Mouse (Mus musculus): ENCODE results near the gene Morc4. TPM values are rescaled to one million over a fixed set of nuclear protein-coding genes. Genes with fewer than 3 reads are reported as not detected.

Gene Morc4
- total and polyA plus RNA-seq, 2 experiments: 2.0 to 2.3 TPM

DNA sequence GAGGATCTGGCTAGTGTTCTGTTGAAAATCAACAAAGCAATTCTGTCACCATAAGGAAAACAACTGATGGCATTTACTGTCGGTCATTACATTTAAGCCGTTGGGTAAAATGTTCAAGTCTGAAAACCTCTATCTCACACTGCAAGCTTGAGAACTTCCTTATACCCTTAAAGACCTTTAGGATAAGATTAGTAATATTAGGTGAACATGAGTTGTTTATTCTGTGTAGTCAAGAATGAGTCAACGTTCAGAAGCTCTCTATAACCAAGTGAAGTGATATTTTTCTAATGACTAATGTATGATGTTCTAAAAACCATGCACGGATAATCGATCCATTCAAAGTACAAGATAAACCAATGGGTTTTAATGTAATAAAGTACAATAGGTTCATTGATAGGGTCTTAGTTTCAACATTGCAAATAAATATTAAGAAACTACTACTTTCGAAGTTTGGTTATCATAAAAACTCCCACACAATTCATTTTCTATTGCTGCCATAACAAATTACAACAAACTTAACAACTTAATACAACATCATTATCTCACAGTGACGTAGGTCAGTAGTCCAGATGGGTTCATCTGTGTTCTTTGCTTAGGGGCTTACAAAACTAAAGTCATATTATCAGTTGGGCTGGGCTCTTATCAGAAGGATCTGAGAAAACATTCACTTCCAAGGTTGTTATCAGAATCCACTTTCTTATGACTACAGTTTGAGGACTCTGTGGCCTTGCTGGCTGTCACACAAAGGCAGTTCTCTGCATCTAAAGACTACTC is 77.2 kb downstream of the Morc4 start:
- no peaks in the 10 kb centered on the region for H3K27me3 ChIP-seq (ENCODE audit: control insufficient read depth, insufficient read depth, low read length)
- H3K79me2 ChIP-seq (ENCODE audit: control insufficient read depth, insufficient read depth, low read length): no peaks in the 10 kb centered on the region
- no peak overlapping the region for H3K27ac ChIP-seq (replicated peaks; ENCODE audit: insufficient read depth, low read depth, low read length)
- peaks cover 3% of the 10 kb centered on the region; the same call in 1 of the 2 replicates for H3K4me1 ChIP-seq (ENCODE audit: control insufficient read depth, insufficient read depth, low read length)
- TF ChIP-seq POLR2A (IDR thresholded peaks at IDR 0.05; ENCODE audit: extremely low read depth, insufficient read depth, low read length) (no peak), CTCF (IDR thresholded peaks at IDR 0.05; ENCODE audit: low read depth, low read length) (no peak)
- DNase-seq (ENCODE audit: extremely low read depth, low read depth, low spot score): no peak
- H3K4me3 ChIP-seq (ENCODE audit: insufficient read depth, low read depth, low read length): no peak overlapping the region
- no peaks in the 10 kb centered on the region for H3K36me3 ChIP-seq (ENCODE audit: control insufficient read depth, insufficient read depth, low read length)
- 58% methylated on average over 7 of the region's 7 CpGs for WGBS
- no peak overlapping the region for H3K9ac ChIP-seq (ENCODE audit: low read depth, low read length)

DNA sequence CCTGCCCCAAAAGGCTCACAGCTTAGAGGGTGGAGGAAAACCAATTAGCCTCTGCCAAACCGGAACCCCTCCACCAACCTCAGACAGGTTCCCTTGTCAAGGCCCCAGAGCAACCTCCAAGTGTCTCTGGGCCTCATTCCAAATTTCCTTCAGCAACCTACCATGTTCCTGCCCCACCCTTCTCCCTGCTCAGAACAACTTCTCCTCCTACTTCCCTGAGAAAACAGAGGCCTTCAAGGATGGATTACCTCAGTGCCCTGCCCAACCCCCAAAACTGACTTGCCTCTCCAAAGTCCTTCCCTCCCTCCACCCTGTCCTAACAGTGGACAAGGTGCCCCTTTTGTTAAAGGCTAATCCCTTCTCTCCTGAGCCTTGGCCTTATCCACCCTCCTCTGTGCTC is 85.7 kb downstream of the Morc4 start:
- TF ChIP-seq CTCF (IDR thresholded peaks at IDR 0.05; ENCODE audit: low read depth, low read length): no peak
- H3K4me1 ChIP-seq (ENCODE audit: control insufficient read depth, insufficient read depth, low read length): peaks cover 16% of the 10 kb centered on the region
- no peaks in the 10 kb centered on the region for H3K27me3 ChIP-seq (ENCODE audit: control insufficient read depth, insufficient read depth, low read length)
- no peaks in the 10 kb centered on the region for H3K79me2 ChIP-seq (ENCODE audit: control insufficient read depth, insufficient read depth, low read length)
- WGBS: 90% methylated on average over 1 of the region's 1 CpGs
- H3K9ac ChIP-seq (ENCODE audit: low read depth, low read length): no peak overlapping the region
- H3K36me3 ChIP-seq (ENCODE audit: control insufficient read depth, insufficient read depth, low read length): no peaks in the 10 kb centered on the region
- H3K4me3 ChIP-seq (ENCODE audit: insufficient read depth, low read depth, low read length): no peak overlapping the region
- no peak for DNase-seq (ENCODE audit: extremely low read depth, low read depth, low spot score)
- no peak overlapping the region for H3K27ac ChIP-seq (replicated peaks; ENCODE audit: insufficient read depth, low read depth, low read length)

DNA sequence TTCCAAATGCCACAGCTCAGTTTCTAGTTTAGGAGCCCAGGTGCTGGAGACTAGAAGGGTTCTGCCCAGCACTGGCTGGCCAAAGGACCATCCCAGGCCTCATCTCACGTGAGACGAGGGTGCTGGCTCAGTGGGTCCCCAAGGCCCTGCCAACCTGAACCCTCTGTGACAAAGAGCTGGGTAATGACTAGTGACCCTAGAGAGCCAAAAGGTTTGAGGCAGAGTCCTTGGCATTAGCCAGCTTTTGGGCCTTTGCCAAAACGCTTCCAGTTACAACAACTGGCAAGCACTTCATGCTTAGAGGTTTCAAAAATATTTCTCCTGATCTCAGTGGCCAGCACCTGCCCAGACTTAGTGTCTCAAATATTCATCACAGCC is 88.4 kb downstream of the Morc4 start:
- H3K4me1 ChIP-seq (ENCODE audit: control insufficient read depth, insufficient read depth, low read length): peaks cover 30% of the 10 kb centered on the region
- peak overlapping the region; percentile 42 for H3K27ac ChIP-seq (replicated peaks; ENCODE audit: insufficient read depth, low read depth, low read length)
- no peak overlapping the region for H3K4me3 ChIP-seq (ENCODE audit: insufficient read depth, low read depth, low read length)
- H3K9ac ChIP-seq (ENCODE audit: low read depth, low read length): no peak overlapping the region
- DNase-seq (ENCODE audit: extremely low read depth, low read depth, low spot score): peak; percentile 86
- H3K79me2 ChIP-seq (ENCODE audit: control insufficient read depth, insufficient read depth, low read length): no peaks in the 10 kb centered on the region
- WGBS: 16% methylated on average over 3 of the region's 3 CpGs
- no peaks in the 10 kb centered on the region for H3K27me3 ChIP-seq (ENCODE audit: control insufficient read depth, insufficient read depth, low read length)
- TF ChIP-seq CTCF (IDR thresholded peaks at IDR 0.05; ENCODE audit: low read depth, low read length) (no peak), POLR2A (IDR thresholded peaks at IDR 0.05; ENCODE audit: extremely low read depth, insufficient read depth, low read length) (no peak)
- no peaks in the 10 kb centered on the region for H3K36me3 ChIP-seq (ENCODE audit: control insufficient read depth, insufficient read depth, low read length)

DNA sequence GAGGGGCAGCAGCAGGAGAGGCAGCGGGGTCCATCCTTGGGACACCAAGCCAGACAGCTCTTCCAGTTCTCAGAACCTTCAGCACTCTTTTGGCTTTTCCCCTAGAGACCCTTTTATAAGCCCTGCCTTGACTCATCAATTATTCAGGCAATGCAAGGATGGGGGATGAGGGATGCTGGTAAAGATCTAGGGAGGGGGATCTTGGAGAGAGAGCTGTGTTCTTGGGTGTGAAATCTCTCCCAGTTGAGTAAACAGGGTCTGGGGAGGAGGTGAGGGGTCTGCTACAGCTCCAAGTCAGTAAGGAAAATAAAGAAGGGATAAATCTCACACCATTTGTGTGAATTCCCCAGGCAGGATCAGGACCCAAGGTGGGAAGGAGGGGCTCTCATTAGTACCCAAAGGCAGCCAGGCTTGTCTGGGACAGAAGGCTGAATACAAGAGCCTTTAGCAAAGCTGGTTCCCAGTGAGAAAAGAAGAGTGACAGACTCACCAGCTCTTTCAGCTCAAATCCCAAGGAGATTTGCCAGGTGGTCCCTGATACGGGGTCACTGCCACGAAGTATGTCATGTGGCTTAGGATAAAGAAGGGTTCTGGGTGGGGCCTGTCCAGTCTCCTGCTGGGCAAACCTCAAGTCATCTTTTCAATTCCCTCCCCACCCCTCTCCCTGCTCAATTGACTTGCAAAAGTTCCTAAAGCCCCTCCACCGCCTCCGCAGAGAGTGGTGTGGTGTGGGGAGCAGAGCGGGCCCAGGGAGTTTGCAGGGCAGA is 89.0 kb downstream of the Morc4 start, which contains the start of gene Ripply1:
Gene Ripply1 (minus strand): TSS at position 76 of the 767 bp plus-strand sequence.
- no peak for TF ChIP-seq CTCF (IDR thresholded peaks at IDR 0.05; ENCODE audit: low read depth, low read length)
- TF ChIP-seq POLR2A (IDR thresholded peaks at IDR 0.05; ENCODE audit: extremely low read depth, insufficient read depth, low read length): no peak
- H3K4me1 ChIP-seq (ENCODE audit: control insufficient read depth, insufficient read depth, low read length): peaks cover 30% of the 10 kb centered on the region
- no peaks in the 10 kb centered on the region for H3K79me2 ChIP-seq (ENCODE audit: control insufficient read depth, insufficient read depth, low read length)
- H3K27me3 ChIP-seq (ENCODE audit: control insufficient read depth, insufficient read depth, low read length): no peaks in the 10 kb centered on the region
- 71% methylated on average over 6 of the region's 6 CpGs for WGBS
- peak within 1 kb of the TSS; percentile 73 for H3K27ac ChIP-seq (replicated peaks; ENCODE audit: insufficient read depth, low read depth, low read length)
- no peak within 1 kb of the TSS for H3K4me3 ChIP-seq (ENCODE audit: insufficient read depth, low read depth, low read length)
- no peaks in the 10 kb centered on the region for H3K36me3 ChIP-seq (ENCODE audit: control insufficient read depth, insufficient read depth, low read length)
- H3K9ac ChIP-seq (ENCODE audit: low read depth, low read length): peak within 1 kb of the TSS; percentile 39; the same call in 1 of the 2 replicates
- no peak for DNase-seq (ENCODE audit: extremely low read depth, low read depth, low spot score)

DNA sequence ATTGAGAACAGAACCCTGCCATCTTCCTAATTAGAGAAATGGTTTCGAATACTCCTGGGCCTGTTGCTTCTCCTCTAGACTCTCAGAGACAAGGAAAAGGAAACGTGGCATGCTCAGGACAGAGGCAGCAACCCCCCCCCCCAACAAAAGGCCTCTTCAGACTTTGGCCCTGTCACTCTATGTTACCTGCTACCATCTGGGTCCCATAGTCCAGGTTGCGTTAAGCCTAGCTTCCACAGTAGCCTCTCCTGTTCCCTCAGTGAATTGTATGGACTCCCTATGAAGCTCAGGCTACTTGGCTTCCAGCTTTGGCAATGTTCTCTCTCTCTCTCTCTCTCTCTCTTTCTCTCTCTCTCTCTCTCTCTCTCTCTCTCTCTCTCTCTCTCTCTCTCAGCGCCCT is 89.9 kb downstream of the Morc4 start:
- no peaks in the 10 kb centered on the region for H3K79me2 ChIP-seq (ENCODE audit: control insufficient read depth, insufficient read depth, low read length)
- no peaks in the 10 kb centered on the region for H3K27me3 ChIP-seq (ENCODE audit: control insufficient read depth, insufficient read depth, low read length)
- no peaks in the 10 kb centered on the region for H3K36me3 ChIP-seq (ENCODE audit: control insufficient read depth, insufficient read depth, low read length)
- no peak overlapping the region for H3K9ac ChIP-seq (ENCODE audit: low read depth, low read length)
- 54% methylated on average over 4 of the region's 4 CpGs for WGBS
- DNase-seq (ENCODE audit: extremely low read depth, low read depth, low spot score): peak; percentile 63
- H3K27ac ChIP-seq (replicated peaks; ENCODE audit: insufficient read depth, low read depth, low read length): peak overlapping the region; percentile 73
- H3K4me1 ChIP-seq (ENCODE audit: control insufficient read depth, insufficient read depth, low read length): peaks cover 30% of the 10 kb centered on the region
- TF ChIP-seq POLR2A (IDR thresholded peaks at IDR 0.05; ENCODE audit: extremely low read depth, insufficient read depth, low read length) (no peak), CTCF (IDR thresholded peaks at IDR 0.05; ENCODE audit: low read depth, low read length) (no peak)
- no peak overlapping the region for H3K4me3 ChIP-seq (ENCODE audit: insufficient read depth, low read depth, low read length)

Data from liver, adult 2 months (tissue).